Mouse (Mus musculus) spleen, embryonic (tissue): ENCODE data around the gene Tiam1.

ENCODE experiments used
- CTCF ChIA-PET: fragments of 350-600 bp; sonication (Branson Sonifier 250); formaldehyde crosslinking; loops from one replicate; lab custom pipeline; 2022; lab: Charles Lee

Tiam1 gene

GRCm38 (mm10) chr16:89812891-89813290 lies 330.7 kb downstream of the Tiam1 start:
- CTCF ChIA-PET: no interaction called here

- CTCF ChIA-PET: no interaction called here
Observed at GRCm38 (mm10) chr16:89810398-89810797, 333.2 kb downstream of the Tiam1 start.

GRCm38 (mm10) chr16:89808168-89808567 lies 335.4 kb downstream of the Tiam1 start:
- CTCF ChIA-PET: no interaction called here

- CTCF ChIA-PET: no interaction called here
Observed at GRCm38 (mm10) chr16:89805946-89806345, 337.6 kb downstream of the Tiam1 start.

- CTCF ChIA-PET: no interaction called here
Observed at GRCm38 (mm10) chr16:89805210-89805609, 338.4 kb downstream of the Tiam1 start.

GRCm38 (mm10) chr16:89801493-89801892 lies 342.1 kb downstream of the Tiam1 start:
- CTCF ChIA-PET: interaction anchor here (0.7 kb wide), 1 partner anchor 286 kb away, joined by 3 read pairs; no protein-coding TSS in a partner anchor

- CTCF ChIA-PET: no interaction called here
Observed at GRCm38 (mm10) chr16:89799772-89800171, 343.8 kb downstream of the Tiam1 start.

- CTCF ChIA-PET: no interaction called here
Observed at GRCm38 (mm10) chr16:89796566-89796965, 347.0 kb downstream of the Tiam1 start.

- CTCF ChIA-PET: no interaction called here
Observed at GRCm38 (mm10) chr16:89789792-89790434, 353.7 kb downstream of the Tiam1 start.

GRCm38 (mm10) chr16:89785795-89786194 lies 357.8 kb downstream of the Tiam1 start:
- CTCF ChIA-PET: interaction anchor here (0.6 kb wide), 2 partner anchors 64 to 467 kb away, joined by 3 read pairs; no protein-coding TSS in a partner anchor

GRCm38 (mm10) chr16:89779705-89780104 lies 363.9 kb downstream of the Tiam1 start:
- CTCF ChIA-PET: no interaction called here

- CTCF ChIA-PET: interaction anchor here (0.6 kb wide), 1 partner anchor 67 kb away, joined by 3 read pairs; no protein-coding TSS in a partner anchor
Observed at GRCm38 (mm10) chr16:89777450-89777849, 366.1 kb downstream of the Tiam1 start.

- CTCF ChIA-PET: interaction anchor here (0.7 kb wide), 2 partner anchors 19 to 398 kb away, joined by 3 to 6 read pairs; no protein-coding TSS in a partner anchor
Observed at GRCm38 (mm10) chr16:89774553-89774913, 369.0 kb downstream of the Tiam1 start.

GRCm38 (mm10) chr16:89773657-89774552 lies 369.7 kb downstream of the Tiam1 start:
- CTCF ChIA-PET: interaction anchor here (0.7 kb wide), 2 partner anchors 20 to 398 kb away, joined by 3 to 6 read pairs; no protein-coding TSS in a partner anchor

GRCm38 (mm10) chr16:89765919-89766318 lies 377.6 kb downstream of the Tiam1 start:
- CTCF ChIA-PET: no interaction called here

- CTCF ChIA-PET: no interaction called here
Observed at GRCm38 (mm10) chr16:89765470-89765869, 378.1 kb downstream of the Tiam1 start.

- CTCF ChIA-PET: no interaction called here
Observed at GRCm38 (mm10) chr16:89763812-89764211, 379.8 kb downstream of the Tiam1 start.

- CTCF ChIA-PET: no interaction called here
Observed at GRCm38 (mm10) chr16:89762523-89762922, 381.0 kb downstream of the Tiam1 start.

- CTCF ChIA-PET: no interaction called here
Observed at GRCm38 (mm10) chr16:89762096-89762495, 381.5 kb downstream of the Tiam1 start.

GRCm38 (mm10) chr16:89757384-89757783 lies 386.2 kb downstream of the Tiam1 start:
- CTCF ChIA-PET: no interaction called here

GRCm38 (mm10) chr16:89754709-89755108 lies 388.9 kb downstream of the Tiam1 start:
- CTCF ChIA-PET: no interaction called here

GRCm38 (mm10) chr16:89747864-89748263 lies 395.7 kb downstream of the Tiam1 start:
- CTCF ChIA-PET: no interaction called here
